19 mouse cellular contexts compared by ENCODE assay signal in genomic region chr12:110215311-110215710, GRCm38 (mm10).
A peak's percentile ranks its signal among the peaks of the same experiment; 100 is the strongest.
DNase-seq lines count a peak whose midpoint lies in the region; ATAC-seq lines count a peak whose summit lies in the region.
"Had no signal": no experiment of that assay in that cellular context is flagged by ENCODE, and none has a peak within 500 bp of the region (broad histone marks: within the 10 kb centered on the region; RNA-seq: fewer than 3 reads in every experiment).

No protein-coding gene starts in this region.

- DNase-seq in limb, embryonic 10.5 days (ENCODE audit: low spot score): no peak
- no peak for DNase-seq in midbrain, embryonic 10.5 days (ENCODE audit: low spot score)
- no peak for DNase-seq in hindbrain, embryonic 11.5 days (ENCODE audit: low spot score)
- DNase-seq in frontal cortex, postnatal 36 days (ENCODE audit: low spot score in 2 of 2): no peak
- DNase-seq: adrenal gland, postnatal 36 days; cerebellum, adult 8-10 months; forebrain, postnatal 0 days; heart, adult 11 months; spleen, adult 18-20 months; thymus, postnatal 14 days had no signal

- no peak overlapping the region for H3K9ac ChIP-seq in limb, embryonic 12.5 days (replicated peaks)
- H3K9ac ChIP-seq in midbrain, embryonic 15.5 days: no peak overlapping the region
- no peak overlapping the region for H3K9ac ChIP-seq in kidney, embryonic 15.5 days
- H3K9ac ChIP-seq in limb, embryonic 15.5 days: no peak overlapping the region
- no peak overlapping the region for H3K9ac ChIP-seq in hindbrain, embryonic 11.5 days (ENCODE audit: low read depth, low read length)
- H3K9ac ChIP-seq: embryonic facial prominence, embryonic 12.5 days; forebrain, postnatal 0 days; hindbrain, embryonic 12.5 days; liver, embryonic 14.5 days; neural tube, embryonic 13.5 days had no signal

- H3K4me1 ChIP-seq in limb, embryonic 12.5 days (replicated peaks): peaks cover 12% of the 10 kb centered on the region
- peaks cover 17% of the 10 kb centered on the region for H3K4me1 ChIP-seq in limb, embryonic 10.5 days
- peaks cover 20% of the 10 kb centered on the region for H3K4me1 ChIP-seq in midbrain, embryonic 10.5 days
- H3K4me1 ChIP-seq in midbrain, embryonic 15.5 days: no peaks in the 10 kb centered on the region; the same call in 1 of the 2 replicates
- H3K4me1 ChIP-seq in kidney, embryonic 15.5 days: peaks cover 10% of the 10 kb centered on the region
- H3K4me1 ChIP-seq in limb, embryonic 15.5 days: peaks cover 10% of the 10 kb centered on the region
- H3K4me1 ChIP-seq in hindbrain, embryonic 11.5 days (replicated peaks; ENCODE audit: control insufficient read depth, insufficient read depth, low read length): no peaks in the 10 kb centered on the region
- H3K4me1 ChIP-seq: megakaryocyte, embryonic 14.5 days had no signal

- H3K27me3 ChIP-seq in limb, embryonic 12.5 days: peaks cover 65% of the 10 kb centered on the region
- peaks cover 48% of the 10 kb centered on the region for H3K27me3 ChIP-seq in limb, embryonic 10.5 days (ENCODE audit: low read depth, poor library complexity, severe bottlenecking)
- H3K27me3 ChIP-seq in midbrain, embryonic 10.5 days (ENCODE audit: low read depth, poor library complexity, severe bottlenecking): no peaks in the 10 kb centered on the region
- H3K27me3 ChIP-seq in midbrain, embryonic 15.5 days (replicated peaks): no peaks in the 10 kb centered on the region
- no peaks in the 10 kb centered on the region for H3K27me3 ChIP-seq in kidney, embryonic 15.5 days
- H3K27me3 ChIP-seq in limb, embryonic 15.5 days: peaks cover 13% of the 10 kb centered on the region; the same call in 1 of the 2 replicates
- no peaks in the 10 kb centered on the region for H3K27me3 ChIP-seq in hindbrain, embryonic 11.5 days (ENCODE audit: control insufficient read depth, insufficient read depth, low read length)
- H3K27me3 ChIP-seq: embryonic facial prominence, embryonic 12.5 days; hindbrain, embryonic 12.5 days; neural tube, embryonic 13.5 days had no signal

- ATAC-seq in limb, embryonic 12.5 days (ENCODE audit: insufficient number of reproducible peaks, insufficient read depth, low FRiP score, low TSS enrichment, low read depth): peak; percentile 47
- ATAC-seq in midbrain, embryonic 15.5 days (replicated peaks): no peak
- peak; percentile 71 for ATAC-seq in kidney, embryonic 15.5 days (replicated peaks; ENCODE audit: low FRiP score)
- 0 out of 2 replicates have a peak, but pooled peaks have one; percentile 55 for ATAC-seq in limb, embryonic 15.5 days (ENCODE audit: insufficient number of reproducible peaks, low FRiP score, low TSS enrichment, low read depth)
- no peak for ATAC-seq in hindbrain, embryonic 11.5 days (ENCODE audit: low FRiP score)
- ATAC-seq: forebrain, postnatal 0 days had no signal

- no peak overlapping the region for H3K27ac ChIP-seq in limb, embryonic 12.5 days
- no peak overlapping the region for H3K27ac ChIP-seq in limb, embryonic 10.5 days
- H3K27ac ChIP-seq in midbrain, embryonic 10.5 days (replicated peaks): 0 out of 2 replicates have a peak overlapping the region, but pooled peaks have one; percentile 4
- H3K27ac ChIP-seq in midbrain, embryonic 15.5 days: no peak overlapping the region
- no peak overlapping the region for H3K27ac ChIP-seq in kidney, embryonic 15.5 days
- H3K27ac ChIP-seq in limb, embryonic 15.5 days: no peak overlapping the region
- no peak overlapping the region for H3K27ac ChIP-seq in hindbrain, embryonic 11.5 days (ENCODE audit: low read depth, low read length)
- H3K27ac ChIP-seq: embryonic facial prominence, embryonic 12.5 days; hindbrain, embryonic 12.5 days; liver, embryonic 14.5 days; neural tube, embryonic 13.5 days had no signal

- H3K4me3 ChIP-seq in limb, embryonic 12.5 days (replicated peaks): no peak overlapping the region
- no peak overlapping the region for H3K4me3 ChIP-seq in limb, embryonic 10.5 days
- no peak overlapping the region for H3K4me3 ChIP-seq in midbrain, embryonic 10.5 days
- no peak overlapping the region for H3K4me3 ChIP-seq in midbrain, embryonic 15.5 days
- H3K4me3 ChIP-seq in kidney, embryonic 15.5 days (replicated peaks): no peak overlapping the region
- H3K4me3 ChIP-seq in limb, embryonic 15.5 days: no peak overlapping the region
- no peak overlapping the region for H3K4me3 ChIP-seq in hindbrain, embryonic 11.5 days (ENCODE audit: low read depth, low read length)
- H3K4me3 ChIP-seq: embryonic facial prominence, embryonic 12.5 days; hindbrain, embryonic 12.5 days; megakaryocyte, embryonic 14.5 days; neural tube, embryonic 13.5 days had no signal

- 60% methylated on average over 6 of the region's 6 CpGs for WGBS in limb, embryonic 12.5 days
- 61% methylated on average over 6 of the region's 6 CpGs for WGBS in limb, embryonic 10.5 days
- 83% methylated on average over 6 of the region's 6 CpGs for WGBS in midbrain, embryonic 10.5 days
- WGBS in midbrain, embryonic 15.5 days: 85% methylated on average over 6 of the region's 6 CpGs
- WGBS in kidney, embryonic 15.5 days: 52% methylated on average over 6 of the region's 6 CpGs
- 56% methylated on average over 6 of the region's 6 CpGs for WGBS in limb, embryonic 15.5 days
- WGBS in hindbrain, embryonic 11.5 days: 62% methylated on average over 6 of the region's 6 CpGs

- no peaks in the 10 kb centered on the region for H3K9me3 ChIP-seq in limb, embryonic 12.5 days
- H3K9me3 ChIP-seq in limb, embryonic 10.5 days (replicated peaks): no peaks in the 10 kb centered on the region
- no peaks in the 10 kb centered on the region for H3K9me3 ChIP-seq in midbrain, embryonic 10.5 days (replicated peaks)
- no peaks in the 10 kb centered on the region for H3K9me3 ChIP-seq in midbrain, embryonic 15.5 days
- H3K9me3 ChIP-seq in kidney, embryonic 15.5 days (replicated peaks): no peaks in the 10 kb centered on the region
- no peaks in the 10 kb centered on the region for H3K9me3 ChIP-seq in limb, embryonic 15.5 days
- H3K9me3 ChIP-seq in hindbrain, embryonic 11.5 days (ENCODE audit: control insufficient read depth, low read length): no peaks in the 10 kb centered on the region
- H3K9me3 ChIP-seq: embryonic facial prominence, embryonic 12.5 days; hindbrain, embryonic 12.5 days; megakaryocyte, embryonic 14.5 days; neural tube, embryonic 13.5 days had no signal

- no peaks in the 10 kb centered on the region for H3K36me3 ChIP-seq in limb, embryonic 12.5 days
- H3K36me3 ChIP-seq in limb, embryonic 10.5 days: no peaks in the 10 kb centered on the region
- no peaks in the 10 kb centered on the region for H3K36me3 ChIP-seq in midbrain, embryonic 10.5 days
- H3K36me3 ChIP-seq in midbrain, embryonic 15.5 days (replicated peaks): no peaks in the 10 kb centered on the region
- H3K36me3 ChIP-seq in kidney, embryonic 15.5 days: no peaks in the 10 kb centered on the region
- H3K36me3 ChIP-seq in limb, embryonic 15.5 days: no peaks in the 10 kb centered on the region
- no peaks in the 10 kb centered on the region for H3K36me3 ChIP-seq in hindbrain, embryonic 11.5 days (ENCODE audit: control insufficient read depth, insufficient read depth, low read length)
- H3K36me3 ChIP-seq: embryonic facial prominence, embryonic 12.5 days; hindbrain, embryonic 12.5 days; neural tube, embryonic 13.5 days had no signal

- H3K4me2 ChIP-seq in limb, embryonic 12.5 days: no peak overlapping the region
- H3K4me2 ChIP-seq in midbrain, embryonic 15.5 days: no peak overlapping the region
- no peak overlapping the region for H3K4me2 ChIP-seq in kidney, embryonic 15.5 days
- no peak overlapping the region for H3K4me2 ChIP-seq in limb, embryonic 15.5 days
- no peak overlapping the region for H3K4me2 ChIP-seq in hindbrain, embryonic 11.5 days (replicated peaks; ENCODE audit: low read depth, low read length)
- H3K4me2 ChIP-seq: embryonic facial prominence, embryonic 12.5 days; hindbrain, embryonic 12.5 days; neural tube, embryonic 13.5 days had no signal

Comparison
In these comparisons a context has a peak if more than half of its experiments do, and no peak if none do; other contexts are left out.
1. ATAC-seq: peak in limb, embryonic 12.5 days (single experiment), kidney, embryonic 15.5 days (single experiment) and limb, embryonic 15.5 days (single experiment); none in midbrain, embryonic 15.5 days (single experiment) and hindbrain, embryonic 11.5 days (single experiment).